ENCODE assay signal across 9 mouse cellular contexts in the genomic region with DNA sequence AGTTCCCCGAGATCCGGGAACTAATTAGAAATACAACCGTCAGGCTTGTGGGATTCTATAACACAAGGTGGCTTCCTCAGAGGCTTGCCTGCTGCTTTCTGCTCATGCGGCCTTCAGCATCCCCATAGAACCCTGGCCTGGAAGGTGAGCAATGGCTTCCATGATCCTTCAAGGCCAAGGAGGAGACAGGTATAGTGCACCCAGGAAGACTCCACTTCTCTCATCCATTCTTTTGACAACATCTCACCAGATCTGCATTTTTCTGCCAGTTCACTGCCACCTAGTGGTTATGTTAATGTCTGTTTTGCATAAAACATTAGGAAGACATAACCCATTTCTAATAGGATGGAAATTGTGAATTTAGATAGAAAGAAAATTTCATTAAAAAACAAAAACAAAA.
DNase-seq lines count a peak whose midpoint lies in the region; ATAC-seq and TF ChIP-seq lines count a peak whose summit lies in the region.
"Had no signal": no experiment of that assay in that cellular context is flagged by ENCODE, and none has a peak within 500 bp of the region (broad histone marks: within the 10 kb centered on the region; RNA-seq: fewer than 3 reads in every experiment).

No protein-coding gene starts in this region.

- no peaks in the 10 kb centered on the region for H3K27me3 ChIP-seq in liver, adult 2 months (ENCODE audit: control insufficient read depth, insufficient read depth, low read length)
- H3K27me3 ChIP-seq in liver, embryonic 12.5 days (replicated peaks): no peaks in the 10 kb centered on the region
- H3K27me3 ChIP-seq in forebrain, embryonic 16.5 days (replicated peaks; ENCODE audit: control insufficient read depth, insufficient read depth, low read length): no peaks in the 10 kb centered on the region
- H3K27me3 ChIP-seq: CH12.LX had no signal

- H3K36me3 ChIP-seq in liver, adult 2 months (ENCODE audit: control insufficient read depth, insufficient read depth, low read length): no peaks in the 10 kb centered on the region
- H3K36me3 ChIP-seq in liver, embryonic 12.5 days: no peaks in the 10 kb centered on the region
- no peaks in the 10 kb centered on the region for H3K36me3 ChIP-seq in forebrain, embryonic 16.5 days (ENCODE audit: control insufficient read depth, insufficient read depth)

- peak; percentile 27 to 74 for DNase-seq in cerebellum, postnatal 10 days
- DNase-seq in cerebellum, adult 11-12 months: no peak
- DNase-seq in liver, adult 2 months (ENCODE audit: extremely low read depth, low read depth, low spot score): no peak
- peak; percentile 34 for DNase-seq in lung, postnatal 36 days
- no peak for DNase-seq in left cerebral cortex, postnatal 36 days (ENCODE audit: low spot score in 2 of 2)
- no peak for DNase-seq in gastrocnemius, adult 18-20 months (ENCODE audit: low spot score)

- no peaks in the 10 kb centered on the region for H3K79me2 ChIP-seq in liver, adult 2 months (ENCODE audit: control insufficient read depth, insufficient read depth, low read length)

- H3K9me3 ChIP-seq in liver, embryonic 12.5 days (replicated peaks): no peaks in the 10 kb centered on the region
- no peaks in the 10 kb centered on the region for H3K9me3 ChIP-seq in forebrain, embryonic 16.5 days (ENCODE audit: control insufficient read depth, low read length)

- no peak for ATAC-seq in liver, embryonic 12.5 days
- ATAC-seq in forebrain, embryonic 16.5 days: 0 out of 2 replicates have a peak, but pooled peaks have one; percentile 35

- TF ChIP-seq CTCF in liver, adult 2 months (IDR thresholded peaks at IDR 0.05; ENCODE audit: low read depth, low read length): 0 out of 2 replicates have a peak, but pooled peaks have one; percentile 5

- no peak overlapping the region for H3K4me2 ChIP-seq in liver, embryonic 12.5 days
- no peak overlapping the region for H3K4me2 ChIP-seq in forebrain, embryonic 16.5 days (ENCODE audit: low read length)

- WGBS in liver, adult 2 months: 77% methylated on average over 4 of the region's 4 CpGs
- WGBS in liver, embryonic 12.5 days (ENCODE audit: insufficient replicate concordance): 61% methylated on average over 4 of the region's 4 CpGs
- WGBS in forebrain, embryonic 16.5 days: 64% methylated on average over 4 of the region's 4 CpGs

- TF ChIP-seq POLR2A in liver, adult 2 months (IDR thresholded peaks at IDR 0.05; ENCODE audit: extremely low read depth, insufficient read depth, low read length): no peak

- H3K9ac ChIP-seq in liver, adult 2 months (ENCODE audit: low read depth, low read length): no peak overlapping the region
- H3K9ac ChIP-seq in liver, embryonic 12.5 days: no peak overlapping the region
- H3K9ac ChIP-seq in forebrain, embryonic 16.5 days (replicated peaks; ENCODE audit: low read depth, low read length): no peak overlapping the region

- no peaks in the 10 kb centered on the region for H3K4me1 ChIP-seq in liver, adult 2 months (ENCODE audit: control insufficient read depth, insufficient read depth, low read length)
- H3K4me1 ChIP-seq in liver, embryonic 12.5 days: no peaks in the 10 kb centered on the region
- H3K4me1 ChIP-seq in forebrain, embryonic 16.5 days (replicated peaks; ENCODE audit: control insufficient read depth, insufficient read depth, low read length): peaks cover 12% of the 10 kb centered on the region

- intact Hi-C loops in left cerebral cortex, postnatal 36 days (cut with DNase I): loop anchor here (1.0 kb wide), 1 partner anchor 254 kb away; no protein-coding TSS in a partner anchor

- no peak overlapping the region for H3K27ac ChIP-seq in liver, adult 2 months (replicated peaks; ENCODE audit: insufficient read depth, low read depth, low read length)
- no peak overlapping the region for H3K27ac ChIP-seq in liver, embryonic 12.5 days
- no peak overlapping the region for H3K27ac ChIP-seq in forebrain, embryonic 16.5 days (ENCODE audit: low read length)

- no peak overlapping the region for H3K4me3 ChIP-seq in liver, adult 2 months (ENCODE audit: insufficient read depth, low read depth, low read length)
- no peak overlapping the region for H3K4me3 ChIP-seq in liver, embryonic 12.5 days
- no peak overlapping the region for H3K4me3 ChIP-seq in forebrain, embryonic 16.5 days (replicated peaks; ENCODE audit: low read length)

Comparison
In these comparisons a context has a peak if more than half of its experiments do, and no peak if none do; other contexts are left out.
1. DNase-seq: peak in cerebellum, postnatal 10 days (2 of 2) and lung, postnatal 36 days (single experiment); none in cerebellum, adult 11-12 months (single experiment), liver, adult 2 months (single experiment), left cerebral cortex, postnatal 36 days (0 of 2) and gastrocnemius, adult 18-20 months (single experiment).